Mouse (Mus musculus) liver, embryonic 15.5 days (tissue): ENCODE measurements around the gene Dapk2. TPM values are rescaled to one million over a fixed set of nuclear protein-coding genes. Genes with fewer than 3 reads are reported as not detected.

Experiments
- ATAC-seq: fragments of 200-750 bp; cut with Nextera tagmentation; 2 replicates; pipeline ENCODE4 v1.8.0; 2017; ENCODE audit warnings: moderate number of reproducible peaks, mild to moderate bottlenecking, moderate library complexity; ENCODE audit not compliant: insufficient read depth
- H3K27ac ChIP-seq: fragments of 300-500 bp; sonication (generic); replicated peaks from 2 replicates; pipeline ENCODE4 v1.5.1; 2015; ENCODE audit warnings: mild to moderate bottlenecking, inconsistent platforms
- H3K27me3 ChIP-seq: fragments of 300-500 bp; sonication (generic); 2 replicates; pipeline ENCODE4 v1.6.1; 2015; ENCODE audit warnings: mild to moderate bottlenecking, inconsistent platforms
- H3K36me3 ChIP-seq: fragments of 300-500 bp; sonication (generic); replicated peaks from 2 replicates; pipeline ENCODE4 v1.6.1; 2015; ENCODE audit warnings: moderate library complexity, mild to moderate bottlenecking, inconsistent platforms
- H3K4me1 ChIP-seq: fragments of 300-500 bp; sonication (generic); replicated peaks from 2 replicates; pipeline ENCODE4 v1.6.1; 2015; ENCODE audit warnings: inconsistent platforms
- H3K4me2 ChIP-seq: fragments of 300-500 bp; sonication (generic); 2 replicates; pipeline ENCODE4 v1.6.1; 2015; ENCODE audit warnings: moderate library complexity, mild to moderate bottlenecking, inconsistent platforms
- H3K4me3 ChIP-seq: fragments of 300-500 bp; sonication (generic); replicated peaks from 2 replicates; pipeline ENCODE4 v1.5.1; 2015; ENCODE audit warnings: mild to moderate bottlenecking, inconsistent platforms
- H3K9ac ChIP-seq: fragments of 300-500 bp; sonication (generic); 2 replicates; pipeline ENCODE4 v1.6.1; 2015; ENCODE audit warnings: moderate library complexity, mild to moderate bottlenecking, inconsistent platforms
- H3K9me3 ChIP-seq: fragments of 300-500 bp; sonication (generic); replicated peaks from 2 replicates; pipeline ENCODE4 v1.6.1; 2016; ENCODE audit warnings: inconsistent platforms
- WGBS: fragments of 180-500 bp; shearing (Covaris S2); methylation state at CpG from one replicate; pipeline ENCODE4 v1.1.7; 2015; ENCODE audit warnings: mixed read lengths; ENCODE audit not compliant: insufficient replicate concordance; 5-methylcytosine and 5-hydroxymethylcytosine counted together
- polyA plus RNA-seq: library from polyadenylated mRNA; unstranded; fragments of >200 nt; fragmentation: Nextera tagmentation; extraction: Ambion mirVana; gene quantifications from 2 replicates; pipeline ENCODE4 v1.2.1, GENCODE M21; 2015

Dapk2 gene
- polyA plus RNA-seq, 1 experiment from 2014 or later: 33.9 TPM

- peak; percentile 77 for ATAC-seq
- H3K9ac ChIP-seq: no peak overlapping the region
- no peak overlapping the region for H3K4me3 ChIP-seq
- WGBS: 0% methylated on average over 3 of the region's 3 CpGs
- no peaks in the 10 kb centered on the region for H3K36me3 ChIP-seq
- no peaks in the 10 kb centered on the region for H3K9me3 ChIP-seq
- H3K4me1 ChIP-seq: peaks cover 23% of the 10 kb centered on the region
- no peak overlapping the region for H3K27ac ChIP-seq
- no peaks in the 10 kb centered on the region for H3K27me3 ChIP-seq
- no peak overlapping the region for H3K4me2 ChIP-seq
Observed at GRCm38 (mm10) chr9:66294980-66295410, 137.0 kb downstream of the Dapk2 start.

DNA sequence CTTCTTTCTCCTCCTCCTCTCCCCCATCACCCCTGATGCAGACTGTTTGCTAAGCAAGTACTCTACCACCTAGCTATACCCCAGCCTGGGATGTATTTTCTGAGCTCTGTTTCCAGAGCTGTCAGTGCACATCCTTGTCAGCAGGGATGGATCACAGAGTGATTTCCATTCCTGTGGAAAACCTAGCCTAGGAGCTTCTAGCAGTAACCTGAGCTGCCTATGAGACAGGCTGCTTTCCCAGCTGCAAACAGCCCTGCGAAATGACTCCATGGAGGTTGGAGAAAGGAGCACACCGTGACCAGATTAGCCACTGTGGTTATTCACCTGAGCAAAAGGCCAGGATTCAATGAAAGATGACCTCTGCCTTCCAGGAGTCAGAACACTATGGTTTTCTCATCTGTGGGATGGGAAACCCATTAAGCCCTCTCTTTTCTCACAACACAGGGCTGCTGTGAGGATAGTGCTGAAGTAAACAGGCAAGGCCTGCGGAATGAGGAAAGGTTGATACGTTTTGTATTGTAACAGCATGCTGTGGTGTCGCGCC, 137.6 kb downstream of the Dapk2 start:
- Histone ChIP-seq H3K4me1 (peaks cover 23% of the 10 kb centered on the region), H3K4me3 (no peak overlapping the region), H3K27me3 (no peaks in the 10 kb centered on the region), H3K27ac (no peak overlapping the region), H3K36me3 (no peaks in the 10 kb centered on the region), H3K4me2 (no peak overlapping the region), H3K9me3 (no peaks in the 10 kb centered on the region), H3K9ac (no peak overlapping the region)
- 76% methylated on average over 6 of the region's 6 CpGs for WGBS
- ATAC-seq: no peak

DNA sequence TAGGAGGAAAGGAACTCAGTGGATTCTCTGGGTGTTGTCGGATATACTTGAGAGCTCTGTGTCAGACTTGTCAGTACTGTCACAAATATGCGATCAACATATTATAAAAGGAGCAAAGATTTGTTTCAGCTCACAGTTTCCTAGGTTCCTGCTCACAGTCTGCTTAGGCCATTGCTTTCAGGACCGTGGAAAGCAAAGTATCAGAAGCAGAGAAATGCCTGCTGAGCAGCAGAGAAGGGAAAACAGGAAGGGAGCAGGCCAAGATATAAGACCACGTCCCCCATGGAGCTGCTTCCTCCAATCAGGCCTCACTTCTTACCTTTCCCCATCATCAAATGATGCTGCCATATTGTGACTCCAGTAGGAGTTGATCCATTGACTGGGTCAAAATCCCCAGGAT, 140.8 kb downstream of the Dapk2 start:
- H3K9ac ChIP-seq: no peak overlapping the region
- WGBS: 70% methylated on average over 4 of the region's 4 CpGs
- ATAC-seq: no peak
- no peaks in the 10 kb centered on the region for H3K27me3 ChIP-seq
- H3K4me3 ChIP-seq: no peak overlapping the region
- H3K36me3 ChIP-seq: no peaks in the 10 kb centered on the region
- H3K27ac ChIP-seq: no peak overlapping the region
- peaks cover 20% of the 10 kb centered on the region for H3K4me1 ChIP-seq
- no peaks in the 10 kb centered on the region for H3K9me3 ChIP-seq
- no peak overlapping the region for H3K4me2 ChIP-seq

- WGBS: 43% methylated on average over 2 of the region's 2 CpGs
- Histone ChIP-seq H3K9ac (no peak overlapping the region), H3K27me3 (no peaks in the 10 kb centered on the region), H3K4me1 (peaks cover 16% of the 10 kb centered on the region), H3K4me2 (no peak overlapping the region), H3K9me3 (no peaks in the 10 kb centered on the region), H3K4me3 (no peak overlapping the region), H3K36me3 (no peaks in the 10 kb centered on the region), H3K27ac (no peak overlapping the region)
- no peak for ATAC-seq
Observed at GRCm38 (mm10) chr9:66300448-66301027, 142.5 kb downstream of the Dapk2 start.

DNA sequence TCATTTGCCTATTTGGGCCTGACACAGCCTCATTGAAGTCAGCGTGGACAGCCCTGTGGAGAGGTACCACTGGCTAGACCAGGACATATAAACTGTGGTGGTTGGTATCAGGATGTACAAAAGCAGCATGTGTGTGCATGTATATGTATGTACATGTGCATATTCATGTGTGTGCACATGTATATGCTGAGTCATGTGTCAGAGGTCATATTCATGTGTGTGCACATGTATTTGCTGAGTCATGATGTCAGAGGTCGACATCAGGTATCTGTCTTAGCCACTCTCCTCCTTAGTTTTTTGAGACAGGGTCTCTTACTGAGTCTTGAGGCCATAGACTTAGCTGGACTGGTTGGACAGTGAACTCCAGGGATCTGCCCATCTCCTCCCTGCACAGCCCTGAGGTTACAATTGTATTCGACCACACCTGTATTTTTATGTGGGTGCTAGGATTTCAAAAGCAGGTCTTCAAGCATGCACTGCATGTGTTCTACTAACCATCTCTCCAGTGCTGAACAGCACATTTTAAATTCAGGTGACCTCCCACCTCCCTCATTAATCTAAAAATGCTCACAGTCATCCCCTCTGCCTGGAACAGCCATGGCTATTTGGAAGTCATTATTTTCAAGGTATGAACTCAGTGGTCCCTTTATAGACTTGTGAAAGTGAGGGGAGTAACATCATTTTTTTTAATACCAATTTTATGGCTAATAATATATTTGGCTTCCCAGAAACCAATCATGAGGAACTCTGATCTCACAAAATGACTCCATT, 146.5 kb downstream of the Dapk2 start:
- WGBS: 71% methylated on average over 3 of the region's 3 CpGs
- peak; percentile 25; the same call in 1 of the 2 replicates for ATAC-seq

GRCm38 (mm10) chr9:66305121-66306112, 147.4 kb downstream of the Dapk2 start:
- no peak for ATAC-seq
- Histone ChIP-seq H3K36me3 (no peaks in the 10 kb centered on the region), H3K27ac (no peak overlapping the region), H3K4me3 (peak overlapping the region; percentile 50), H3K9me3 (no peaks in the 10 kb centered on the region), H3K4me1 (peaks cover 18% of the 10 kb centered on the region), H3K9ac (peak overlapping the region; percentile 31; the same call in 1 of the 2 replicates), H3K4me2 (peak overlapping the region; percentile 68), H3K27me3 (no peaks in the 10 kb centered on the region)
- 39% methylated on average over 25 of the region's 25 CpGs for WGBS

More for the DNA sequence above, 146.5 kb downstream of the Dapk2 start:
- Histone ChIP-seq H3K27ac (no peak overlapping the region), H3K9me3 (no peaks in the 10 kb centered on the region), H3K9ac (no peak overlapping the region), H3K36me3 (no peaks in the 10 kb centered on the region), H3K4me2 (peak overlapping the region; percentile 68), H3K27me3 (no peaks in the 10 kb centered on the region), H3K4me3 (peak overlapping the region; percentile 50; the same call in 1 of the 2 replicates), H3K4me1 (peaks cover 18% of the 10 kb centered on the region)

DNA sequence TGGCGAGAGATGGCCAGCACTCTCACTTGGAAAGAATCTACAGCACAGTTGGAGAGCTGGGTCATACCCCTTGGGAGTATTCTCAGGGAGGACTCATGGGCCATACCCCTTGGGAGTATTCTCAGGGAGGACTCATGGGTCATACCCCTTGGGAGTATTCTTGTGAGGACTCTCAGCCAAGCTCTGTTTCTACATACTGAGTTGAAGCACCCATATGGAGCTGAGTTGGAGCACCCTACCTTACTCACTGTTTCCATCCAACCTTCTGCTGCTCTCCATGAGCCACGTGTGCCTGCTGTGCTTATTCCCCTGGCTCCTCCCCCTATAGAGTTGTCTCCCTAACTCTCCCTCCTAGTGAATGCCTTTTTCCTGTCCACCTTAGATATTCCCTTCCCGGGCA, 148.4 kb downstream of the Dapk2 start:
- Histone ChIP-seq H3K27me3 (no peaks in the 10 kb centered on the region), H3K4me3 (no peak overlapping the region), H3K9ac (no peak overlapping the region), H3K36me3 (no peaks in the 10 kb centered on the region), H3K27ac (no peak overlapping the region), H3K4me2 (no peak overlapping the region), H3K4me1 (peaks cover 18% of the 10 kb centered on the region), H3K9me3 (no peaks in the 10 kb centered on the region)
- WGBS: 58% methylated on average over 3 of the region's 3 CpGs
- ATAC-seq: no peak

- Histone ChIP-seq H3K9me3 (no peaks in the 10 kb centered on the region), H3K36me3 (no peaks in the 10 kb centered on the region), H3K9ac (no peak overlapping the region), H3K4me1 (peaks cover 18% of the 10 kb centered on the region), H3K27ac (no peak overlapping the region), H3K27me3 (no peaks in the 10 kb centered on the region), H3K4me2 (no peak overlapping the region), H3K4me3 (no peak overlapping the region)
- no peak for ATAC-seq
- 10% methylated on average over 2 of the region's 2 CpGs for WGBS
Observed at GRCm38 (mm10) chr9:66307341-66307740, 149.3 kb downstream of the Dapk2 start.

GRCm38 (mm10) chr9:66308741-66309140, 150.7 kb downstream of the Dapk2 start:
- ATAC-seq: no peak
- WGBS: 62% methylated on average over 4 of the region's 4 CpGs

GRCm38 (mm10) chr9:66311458-66311857, 153.4 kb downstream of the Dapk2 start:
- no peak for ATAC-seq
- H3K27me3 ChIP-seq: peaks cover 8% of the 10 kb centered on the region; the same call in 1 of the 2 replicates
- no peak overlapping the region for H3K27ac ChIP-seq
- WGBS: 54% methylated on average over 3 of the region's 3 CpGs
- no peak overlapping the region for H3K4me3 ChIP-seq
- no peak overlapping the region for H3K9ac ChIP-seq
- no peaks in the 10 kb centered on the region for H3K36me3 ChIP-seq
- H3K4me2 ChIP-seq: no peak overlapping the region
- H3K4me1 ChIP-seq: no peaks in the 10 kb centered on the region
- H3K9me3 ChIP-seq: no peaks in the 10 kb centered on the region

More at GRCm38 (mm10) chr9:66308741-66309140, 150.7 kb downstream of the Dapk2 start:
- H3K4me2 ChIP-seq: no peak overlapping the region
- H3K9ac ChIP-seq: no peak overlapping the region
- H3K4me1 ChIP-seq: peaks cover 18% of the 10 kb centered on the region
- H3K27ac ChIP-seq: no peak overlapping the region
- H3K36me3 ChIP-seq: no peaks in the 10 kb centered on the region
- H3K4me3 ChIP-seq: no peak overlapping the region
- no peaks in the 10 kb centered on the region for H3K9me3 ChIP-seq
- no peaks in the 10 kb centered on the region for H3K27me3 ChIP-seq
